Mouse (Mus musculus) naive thymus-derived CD4-positive, alpha-beta T cell, adult 2 months (primary cell): ENCODE data around the gene Klk8.
A peak's percentile ranks its signal among the peaks of the same experiment; 100 is the strongest.

Source experiments
- DNase-seq: peaks from one replicate; pipeline ENCODE4 v3.0.0-alpha.2; 2011; ENCODE audit warnings: low read depth

Klk8 gene

GRCm38 (mm10) chr7:43797333-43797769 lies at the start of gene Klk8:
TSS of gene Klk8 (plus strand) at chr7:43797577.
- DNase-seq = peak; percentile 65

GRCm38 (mm10) chr7:43747788-43748187 lies 49.6 kb upstream of the Klk8 start:
- DNase-seq = no peak

- DNase-seq = no peak
Observed at GRCm38 (mm10) chr7:43752806-43753205, 44.6 kb upstream of the Klk8 start.

- no peak for DNase-seq
Observed at GRCm38 (mm10) chr7:43766484-43766883, 30.9 kb upstream of the Klk8 start.

GRCm38 (mm10) chr7:43768597-43768996 lies 28.8 kb upstream of the Klk8 start, which contains the start of gene Klk12:
TSS of gene Klk12 (plus strand) at chr7:43768897.
- no peak for DNase-seq

GRCm38 (mm10) chr7:43769636-43770035 lies 27.7 kb upstream of the Klk8 start:
- DNase-seq = no peak

GRCm38 (mm10) chr7:43770701-43771100 lies 26.7 kb upstream of the Klk8 start:
- DNase-seq = no peak

- DNase-seq = no peak
Observed at GRCm38 (mm10) chr7:43771916-43772315, 25.5 kb upstream of the Klk8 start.

- DNase-seq = no peak
Observed at GRCm38 (mm10) chr7:43772901-43773300, 24.5 kb upstream of the Klk8 start.

- DNase-seq = no peak
Observed at GRCm38 (mm10) chr7:43774364-43774763, 23.0 kb upstream of the Klk8 start, which contains the start of gene Klk11. TSS of gene Klk11 (plus strand) at chr7:43774604.

GRCm38 (mm10) chr7:43774802-43775201 lies 22.6 kb upstream of the Klk8 start:
- no peak for DNase-seq

GRCm38 (mm10) chr7:43775311-43776057 lies 21.9 kb upstream of the Klk8 start:
- DNase-seq = no peak

GRCm38 (mm10) chr7:43776506-43776905 lies 20.9 kb upstream of the Klk8 start:
- DNase-seq = no peak

GRCm38 (mm10) chr7:43777423-43777822 lies 20.0 kb upstream of the Klk8 start:
- DNase-seq = no peak

- DNase-seq = no peak
Observed at GRCm38 (mm10) chr7:43778176-43778970, 19.0 kb upstream of the Klk8 start.

GRCm38 (mm10) chr7:43780241-43780640 lies 17.1 kb upstream of the Klk8 start:
- DNase-seq = no peak

- no peak for DNase-seq
Observed at GRCm38 (mm10) chr7:43780746-43781145, 16.6 kb upstream of the Klk8 start, which contains the start of gene Klk10. TSS of gene Klk10 (plus strand) at chr7:43781035.

GRCm38 (mm10) chr7:43781541-43781940 lies 15.8 kb upstream of the Klk8 start:
- no peak for DNase-seq

- peak; percentile 79 for DNase-seq
Observed at GRCm38 (mm10) chr7:43782275-43783265, 14.8 kb upstream of the Klk8 start.

GRCm38 (mm10) chr7:43785286-43785685 lies 12.1 kb upstream of the Klk8 start:
- DNase-seq = no peak

- DNase-seq = no peak
Observed at GRCm38 (mm10) chr7:43788096-43788495, 9.3 kb upstream of the Klk8 start.

- no peak for DNase-seq
Observed at GRCm38 (mm10) chr7:43789295-43789694, 8.1 kb upstream of the Klk8 start.
